Mouse (Mus musculus) olfactory bulb, adult 2 months (tissue): ENCODE measurements at regions not wholly inside any gene's neighbourhood (a gene's known extent, or its start where the extent isn't known, plus 50 kb on each side); places are given as distances from the start of the nearest gene placed in this dataset.

Experiments used
- CTCF ChIP-seq: fragments of 200-500 bp; IDR thresholded peaks from 2 replicates; pipeline ENCODE4 v1.5.1; 2012; ENCODE audit warnings: low read depth, mild to moderate bottlenecking, low read length, moderate library complexity; ENCODE audit not compliant: insufficient read depth
- POLR2A ChIP-seq: fragments of 200-500 bp; IDR thresholded peaks from 2 replicates; pipeline ENCODE4 v1.6.1; 2012; ENCODE audit warnings: mild to moderate bottlenecking, low read depth, low read length, moderate library complexity; ENCODE audit not compliant: insufficient read depth

- TF ChIP-seq CTCF (no peak), POLR2A (no peak)
Measured at GRCm38 (mm10) chr3:117441887-117442286, 81.2 kb upstream of the Plppr4 start.
